Mouse (Mus musculus) 416B (cell line): ENCODE data around the gene Cebpe.
A peak's percentile ranks its signal among the peaks of the same experiment; 100 is the strongest.

Source experiments
- DNase-seq: peaks from one replicate; pipeline ENCODE4 v3.0.0; 2011; ENCODE audit warnings: low read depth

Gene Cebpe

DNA sequence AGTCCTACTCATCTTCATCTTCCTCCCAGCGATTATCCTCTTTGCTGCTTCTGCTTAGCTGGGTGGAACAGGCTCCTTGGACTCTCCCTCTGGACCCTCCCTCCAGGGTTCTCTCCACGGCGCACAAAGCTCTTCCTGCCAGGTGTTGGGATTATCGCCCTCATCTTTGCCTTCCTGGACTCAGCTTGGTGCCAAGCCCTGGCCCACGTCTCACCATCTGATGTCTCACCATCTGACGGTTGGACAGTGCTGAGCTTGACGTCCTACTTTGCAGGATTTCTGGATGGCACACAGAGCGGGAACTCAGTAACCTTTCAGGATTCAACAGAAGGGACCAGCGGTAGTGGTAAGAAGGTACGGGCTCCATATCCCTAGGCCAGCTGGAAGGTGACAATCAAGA lies 9.7 kb upstream of the Cebpe start:
- DNase-seq, result no peak

DNA sequence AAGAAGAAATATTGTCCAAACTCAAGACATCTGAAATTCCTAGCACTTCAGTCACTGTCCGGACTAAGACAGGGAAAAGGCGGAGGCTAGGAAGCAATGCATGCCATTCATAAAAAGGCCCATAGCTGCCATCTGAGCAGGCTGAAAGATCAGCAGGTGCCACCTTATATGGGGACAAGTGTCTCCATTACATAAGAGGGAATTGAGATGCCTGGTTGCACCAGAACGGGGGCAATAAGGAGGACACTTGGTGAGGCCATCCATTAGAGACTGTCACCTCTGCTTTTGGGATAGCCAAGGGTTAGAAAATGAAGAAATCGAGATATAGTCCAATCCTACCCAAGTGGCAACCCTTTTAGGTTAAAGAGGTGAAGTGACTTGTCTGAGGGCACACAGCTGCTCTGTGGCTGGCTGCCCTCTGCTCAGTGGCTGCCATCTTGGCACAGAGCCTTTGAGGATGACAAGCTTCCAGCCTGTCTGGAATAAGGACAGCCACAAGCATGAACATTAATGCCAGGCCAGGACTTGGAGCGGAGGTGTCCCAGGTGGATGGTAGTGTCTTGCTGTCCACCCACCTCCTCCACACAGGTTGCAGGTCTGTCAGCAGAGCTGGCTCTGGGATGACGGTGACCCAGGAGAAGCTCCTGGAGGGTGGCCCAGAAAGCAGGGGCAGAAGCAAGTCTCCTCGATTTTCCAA lies 8.8 kb upstream of the Cebpe start:
- DNase-seq, result no peak

DNA sequence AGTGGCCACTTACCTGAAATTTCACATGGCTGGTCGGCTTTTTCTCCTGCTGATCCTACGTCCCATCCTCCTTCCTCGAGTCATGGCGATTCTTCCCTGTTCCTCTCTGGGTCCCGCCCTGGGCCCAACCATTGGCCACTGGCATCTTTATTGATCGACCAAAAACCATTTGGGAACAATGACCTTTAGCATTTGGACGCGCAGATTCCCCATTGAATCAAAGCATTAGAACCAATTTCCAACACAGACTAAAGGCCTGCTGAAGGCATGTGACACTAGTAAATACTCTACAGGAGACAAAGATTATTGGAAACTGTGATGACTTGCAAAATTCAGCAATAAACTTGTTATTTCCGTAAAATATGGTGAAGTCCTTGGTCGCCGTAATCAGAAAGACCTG lies 8.1 kb upstream of the Cebpe start:
- DNase-seq, result no peak

DNA sequence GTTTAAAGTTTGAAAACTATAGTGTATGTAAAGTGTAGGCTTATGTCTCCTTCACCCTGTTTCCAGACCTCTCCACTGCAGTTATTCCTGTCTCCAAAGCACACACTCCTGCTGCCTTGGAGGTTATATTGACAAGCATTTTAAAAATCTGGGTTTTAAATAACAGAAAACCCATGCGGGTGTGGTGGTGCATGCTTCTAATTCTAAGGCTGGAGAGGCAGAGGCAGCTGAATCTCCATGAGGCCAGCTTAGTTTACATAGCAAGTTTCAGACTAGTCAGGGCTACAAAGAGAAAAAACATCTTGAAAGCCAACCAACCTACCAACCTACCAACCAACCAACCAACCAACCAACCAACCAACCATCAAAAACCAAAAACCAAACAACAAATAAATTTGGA lies 3.4 kb upstream of the Cebpe start:
- DNase-seq, result no peak

DNA sequence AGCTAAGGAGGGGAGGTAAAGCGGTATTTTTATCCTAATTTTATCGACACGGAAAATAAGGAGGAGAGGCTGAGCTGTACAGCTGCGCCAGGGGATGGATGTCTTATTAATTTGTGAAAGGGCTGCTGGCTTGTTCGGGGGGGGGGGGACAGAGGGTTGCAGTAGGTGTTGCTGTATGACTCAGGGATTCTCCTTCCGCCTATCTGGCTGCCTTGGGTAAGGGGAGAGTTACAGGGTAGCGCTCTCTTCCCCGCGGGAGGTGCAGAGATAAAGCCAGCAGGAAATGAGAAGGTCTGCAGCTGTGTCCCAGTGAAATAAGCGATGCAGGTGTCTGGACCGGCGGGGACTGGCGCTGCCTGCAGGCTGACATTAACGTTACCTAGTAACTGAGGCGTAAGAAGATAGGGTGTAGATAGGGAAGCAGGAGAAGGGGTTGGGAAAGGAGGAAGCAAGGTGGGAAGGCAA lies 2.7 kb upstream of the Cebpe start:
- peak; percentile 81 for DNase-seq

DNA sequence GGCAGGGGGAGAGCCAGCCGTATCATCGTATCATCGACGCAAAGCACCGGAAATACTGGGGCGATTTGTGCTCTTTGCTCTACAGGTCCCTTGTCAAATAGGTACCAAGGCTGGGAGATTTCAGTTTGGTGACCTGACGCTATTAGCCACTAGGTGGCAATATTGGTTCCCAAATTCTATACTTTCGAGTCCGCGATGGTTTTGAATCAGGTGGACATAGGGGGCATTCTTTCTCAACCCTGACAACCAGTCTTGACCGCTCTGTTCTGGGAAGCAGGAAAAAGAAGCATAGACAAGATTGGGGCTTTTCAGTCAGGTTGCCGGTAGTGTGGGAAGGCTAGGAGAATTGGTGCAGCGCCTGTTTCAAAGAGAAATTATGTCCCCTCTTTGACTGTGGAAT lies 2.1 kb upstream of the Cebpe start:
- DNase-seq, result peak; percentile 95

DNA sequence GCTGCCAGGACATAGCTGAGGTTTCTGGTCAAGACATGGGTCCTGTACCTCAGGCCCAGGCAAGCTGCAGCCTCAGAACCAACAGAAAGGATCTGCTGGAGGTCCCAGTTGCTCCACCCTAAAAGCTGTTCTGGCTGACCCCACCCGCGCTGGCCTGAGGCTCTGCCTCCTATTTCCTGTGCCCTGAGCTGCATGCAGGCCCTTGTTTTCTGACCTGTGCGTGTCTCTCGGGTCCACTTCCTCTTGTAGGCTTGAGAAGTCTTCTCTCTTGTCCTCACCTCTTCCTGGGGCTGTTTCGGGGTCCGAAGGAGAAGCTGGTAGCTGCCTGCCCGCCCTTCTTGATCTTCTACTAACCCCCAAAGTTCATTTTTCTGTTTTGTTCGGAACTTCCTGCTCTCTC lies 887 bp upstream of the Cebpe start:
- peak; percentile 93 for DNase-seq

DNA sequence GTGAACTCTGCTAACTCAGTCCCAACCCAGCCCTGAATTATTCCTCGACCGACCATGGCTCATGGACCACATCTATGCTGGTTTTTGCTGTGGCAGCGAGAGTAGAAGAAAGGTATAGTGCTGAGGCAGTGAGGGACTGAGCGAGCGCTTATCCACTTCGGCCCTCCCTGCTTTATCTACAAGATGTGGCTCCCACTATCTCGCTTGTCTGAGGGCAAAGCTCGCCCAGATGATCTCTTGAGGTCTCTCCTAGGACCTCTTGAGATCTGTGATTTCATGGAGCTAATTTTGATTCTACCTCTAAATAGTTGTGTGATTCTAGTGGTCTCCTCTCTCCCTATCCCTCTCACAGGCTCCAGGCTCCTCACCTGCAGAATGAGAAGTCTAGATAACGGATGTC lies 2.9 kb downstream of the Cebpe start:
- DNase-seq, result no peak

DNA sequence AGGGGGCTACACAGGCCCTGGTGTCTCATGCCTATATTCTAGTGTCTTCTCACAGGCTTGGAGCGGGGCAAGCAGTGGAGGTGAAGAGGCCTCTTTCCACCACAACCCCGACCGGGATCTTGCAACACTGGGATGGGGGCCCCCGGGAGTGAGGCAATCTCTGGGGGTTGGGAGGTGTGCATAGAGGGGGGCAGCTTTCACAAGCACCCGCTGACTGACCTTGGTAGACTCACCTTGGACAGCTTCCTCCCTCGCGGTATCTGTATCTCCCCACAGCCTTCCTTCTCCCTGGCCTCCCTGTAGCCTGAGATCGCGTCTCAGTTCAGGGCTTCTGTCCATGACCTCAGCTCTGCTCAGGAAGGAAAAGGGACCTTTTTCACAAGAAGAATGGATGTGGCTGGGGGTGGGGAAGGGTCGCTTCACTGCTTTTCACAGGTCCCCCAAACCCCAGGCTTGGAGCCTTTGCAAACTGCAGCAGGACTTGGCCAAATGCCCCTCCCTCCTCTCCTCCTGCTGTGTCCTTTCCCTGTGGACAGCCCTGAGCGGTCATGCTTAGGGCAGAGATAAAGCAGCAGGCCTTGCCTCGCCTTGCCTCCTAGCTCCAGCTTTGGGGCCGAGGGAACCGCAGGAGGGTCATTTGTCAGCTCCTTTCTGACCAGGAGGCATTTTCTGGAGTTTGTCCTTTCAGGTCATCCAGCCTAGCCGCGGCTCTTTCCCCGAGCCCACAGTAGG lies 5.2 kb downstream of the Cebpe start:
- DNase-seq, result peak; percentile 91

DNA sequence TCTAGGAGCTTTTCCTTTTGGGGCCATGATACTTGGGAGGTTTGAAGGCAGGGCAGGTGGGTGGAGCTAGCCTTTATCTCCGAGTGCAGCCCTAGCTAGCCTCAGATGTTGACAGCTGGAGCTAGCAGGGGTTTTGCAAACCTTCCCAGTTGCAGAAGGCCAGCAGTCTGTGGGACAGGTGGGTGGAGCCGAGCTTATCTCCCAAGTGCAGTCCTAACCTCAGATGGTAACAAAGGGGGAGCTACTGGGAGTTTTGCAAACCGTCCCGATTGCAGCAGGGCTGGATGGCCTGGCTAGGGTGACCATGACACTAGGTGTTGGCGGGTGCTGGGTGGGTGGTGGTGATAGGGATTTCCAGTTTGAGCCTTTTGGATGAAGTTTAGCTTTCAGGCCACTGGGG lies 6.1 kb downstream of the Cebpe start:
- peak; percentile 100 for DNase-seq

DNA sequence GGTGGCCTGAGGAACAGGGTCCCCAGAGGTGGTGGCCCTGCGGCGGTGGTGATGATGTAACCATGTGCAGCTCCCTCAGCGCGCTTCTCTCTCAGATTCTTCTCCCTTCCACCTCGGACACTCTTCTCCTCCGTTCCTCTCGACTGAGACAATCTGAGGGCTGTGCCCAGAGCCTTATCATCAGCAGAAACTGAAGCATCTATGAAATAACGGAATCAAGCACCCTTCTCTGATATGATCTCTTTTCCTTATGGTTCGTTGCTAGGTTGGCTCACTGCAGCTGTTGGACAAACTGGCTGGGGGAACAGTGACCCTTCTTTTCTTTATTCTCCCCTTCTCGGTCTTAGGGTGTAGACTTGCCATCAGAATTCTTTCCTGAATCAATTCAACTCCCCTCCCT lies 8.8 kb downstream of the Cebpe start:
- DNase-seq, result no peak

DNA sequence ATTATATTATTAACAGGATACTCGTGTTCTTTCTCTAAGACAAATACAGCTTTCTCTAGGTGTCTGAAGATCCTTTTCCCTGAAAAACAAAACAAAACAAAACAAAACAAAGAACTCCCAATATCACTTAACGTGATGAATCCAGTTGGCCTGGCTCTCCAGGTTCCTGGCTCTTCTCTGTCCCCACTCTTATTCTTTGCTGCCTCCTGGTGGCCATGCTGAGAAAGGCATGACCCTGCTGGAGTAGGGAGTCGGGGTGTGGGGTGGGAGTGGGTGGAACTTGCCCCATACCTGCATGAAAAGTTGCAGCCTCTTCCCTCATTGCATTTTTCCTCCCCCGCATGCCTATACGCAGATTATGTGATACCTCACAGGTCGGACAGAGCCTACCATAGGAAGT lies 10.7 kb downstream of the Cebpe start:
- peak; percentile 82 for DNase-seq

DNA sequence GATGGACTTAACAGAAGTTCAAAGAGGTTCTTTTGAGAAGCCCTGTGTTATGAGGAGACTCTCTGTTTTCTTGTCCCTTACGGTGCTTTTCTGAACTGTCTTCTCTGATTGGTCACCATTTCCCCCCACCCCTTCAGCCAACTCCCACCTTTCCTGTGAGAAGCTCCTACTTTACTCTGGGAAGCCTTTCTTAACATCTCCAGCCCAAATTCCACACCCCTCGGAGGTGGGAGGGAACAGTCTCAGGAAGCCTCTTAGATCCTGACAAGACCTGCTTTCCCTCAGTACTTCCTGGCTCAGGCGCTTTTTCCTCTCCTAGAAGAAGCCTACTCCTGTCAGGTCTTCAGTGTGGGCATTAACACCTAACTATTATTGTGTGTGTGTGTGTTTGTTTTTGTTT lies 12.4 kb downstream of the Cebpe start:
- no peak for DNase-seq

DNA sequence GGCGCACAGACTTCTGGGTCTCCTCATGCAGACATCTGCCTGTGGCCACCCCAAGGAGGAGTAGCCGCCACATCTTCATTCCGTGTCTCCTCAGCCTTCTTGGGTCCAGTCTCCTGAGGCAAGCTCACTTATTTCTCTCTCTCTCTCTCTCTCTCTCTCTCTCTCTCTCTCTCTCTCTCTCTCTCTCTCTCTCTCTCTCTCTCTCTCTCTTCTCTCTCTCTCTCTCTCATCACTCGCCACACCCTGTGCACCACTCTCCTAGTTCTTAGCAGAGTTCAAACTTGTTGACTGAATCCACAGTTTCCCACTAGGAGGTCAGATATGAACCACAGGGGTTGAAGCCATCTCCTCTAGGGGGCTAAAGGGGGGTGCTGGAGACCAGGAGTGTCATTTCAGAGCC lies 13.2 kb downstream of the Cebpe start, which contains the start of gene Gm29776:
Gm29776 (minus strand) TSS at position 101 of the 400 bp plus-strand sequence.
- DNase-seq, result no peak

DNA sequence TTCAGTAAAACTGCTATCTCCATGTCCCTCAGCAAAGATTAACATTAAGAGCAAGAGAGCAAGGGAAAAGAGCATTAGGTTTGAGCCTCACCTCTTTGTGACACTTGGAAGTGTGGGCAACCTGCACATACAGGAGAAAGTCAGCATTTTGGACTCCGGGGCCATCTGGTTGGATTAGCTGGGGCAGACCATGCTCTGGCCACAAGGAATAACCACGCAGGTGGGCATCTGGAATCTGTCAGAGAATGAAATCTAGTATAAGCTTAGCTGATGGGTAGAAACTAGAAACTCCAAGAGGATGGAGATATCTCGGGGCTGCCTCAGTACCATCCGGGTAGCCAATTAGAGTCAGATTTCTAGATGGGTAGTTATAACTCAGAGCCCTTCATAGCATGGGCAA lies 15.2 kb downstream of the Cebpe start:
- DNase-seq, result no peak

DNA sequence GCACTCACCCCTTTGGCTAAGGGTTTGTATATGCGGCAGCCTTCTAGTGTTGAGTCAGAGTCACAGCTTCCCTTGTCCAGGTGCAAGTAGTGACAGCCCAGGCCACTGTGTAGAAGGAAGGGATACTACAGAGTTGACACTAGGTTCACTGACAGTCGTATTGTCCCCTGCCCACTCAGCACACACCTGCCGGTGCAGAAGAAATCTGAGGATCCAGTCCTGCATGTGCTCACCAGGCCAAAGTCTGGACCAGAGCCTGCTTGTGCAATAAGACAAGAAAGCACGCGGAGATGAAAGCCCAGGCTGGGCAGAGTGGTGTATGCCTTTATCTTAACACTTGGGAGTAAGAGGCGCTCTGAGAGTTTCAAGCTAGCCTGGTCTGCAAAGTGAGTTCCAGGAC lies 16.9 kb downstream of the Cebpe start:
- DNase-seq, result no peak

DNA sequence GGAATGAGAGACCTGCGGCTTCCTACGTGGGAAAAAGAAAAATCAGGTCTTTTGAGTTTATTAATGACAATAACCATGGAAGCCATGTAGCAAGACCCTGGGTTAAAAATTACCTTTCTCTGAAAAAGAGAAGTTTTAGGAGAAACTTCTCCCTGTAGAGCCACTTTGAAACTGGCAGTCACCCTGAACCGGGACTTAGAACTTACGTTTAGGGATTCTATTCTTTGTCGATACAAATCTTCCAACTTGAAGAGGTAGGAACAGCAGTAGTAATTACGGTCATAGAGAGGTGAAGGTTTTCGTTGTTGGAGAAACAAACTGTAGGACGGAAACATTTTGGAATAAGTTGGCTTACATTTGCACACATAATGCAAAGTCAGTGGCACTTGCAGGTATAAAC lies 24.7 kb downstream of the Cebpe start:
- DNase-seq, result peak; percentile 61

DNA sequence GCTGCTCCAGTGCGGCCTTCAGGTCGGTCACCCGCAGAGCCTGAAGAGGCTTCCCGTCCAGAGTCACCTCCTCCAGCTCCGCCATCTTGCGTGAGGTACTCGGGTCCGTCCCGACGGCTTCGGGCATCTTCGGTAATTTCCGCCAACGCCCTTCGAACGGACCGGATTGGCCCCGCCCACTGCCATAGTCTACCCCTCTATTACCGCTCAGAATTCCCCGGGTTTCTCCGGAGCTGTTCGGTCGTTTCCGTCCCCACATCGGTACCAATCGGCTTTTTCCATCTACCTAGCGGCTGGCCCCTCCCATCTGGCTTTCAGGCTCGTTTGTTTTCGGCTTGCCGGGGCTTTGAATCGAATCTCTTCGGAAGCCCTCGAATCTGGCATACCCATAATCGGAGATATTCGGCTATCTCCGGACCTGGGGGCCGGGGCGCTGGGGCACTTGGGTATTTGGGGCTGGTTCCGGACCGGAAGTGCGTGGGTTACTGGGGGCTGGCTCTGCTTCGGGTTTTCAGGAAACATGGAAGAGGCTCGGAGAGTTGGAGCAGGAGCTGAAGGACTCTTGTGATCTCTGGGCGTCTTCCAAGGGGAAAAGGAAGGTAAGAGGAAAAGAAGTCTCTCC lies 25.3 kb downstream of the Cebpe start, which contains the start of gene Acin1:
Acin1 (minus strand) TSS at position 410 of the 622 bp plus-strand sequence.
- DNase-seq, result peak; percentile 100

DNA sequence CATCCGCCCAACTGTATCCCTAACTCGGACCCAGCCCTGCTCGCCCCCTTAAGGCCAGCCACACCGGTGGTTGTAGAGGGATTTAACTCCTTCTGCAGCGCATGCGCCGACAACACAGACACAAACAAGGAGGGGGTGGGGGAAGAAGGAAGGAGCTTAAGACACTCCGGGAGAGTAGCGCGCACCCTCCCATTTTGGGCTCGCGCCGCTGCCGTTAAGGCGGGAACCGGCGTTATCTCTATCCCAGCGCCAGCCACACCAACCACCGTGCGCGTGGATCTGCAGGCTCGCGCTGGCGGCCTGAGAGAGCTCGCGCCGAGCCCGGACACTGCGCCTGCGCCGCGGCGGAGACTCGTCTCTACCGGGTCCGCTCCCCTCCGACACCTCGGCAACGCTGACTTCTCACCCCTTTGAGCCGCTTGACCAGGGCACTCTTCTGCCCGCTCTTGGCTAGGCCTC lies 25.9 kb downstream of the Cebpe start, which contains the start of gene 1700123O20Rik:
1700123O20Rik (plus strand) TSS at position 154 of the 459 bp plus-strand sequence.
- peak; percentile 96 for DNase-seq

DNA sequence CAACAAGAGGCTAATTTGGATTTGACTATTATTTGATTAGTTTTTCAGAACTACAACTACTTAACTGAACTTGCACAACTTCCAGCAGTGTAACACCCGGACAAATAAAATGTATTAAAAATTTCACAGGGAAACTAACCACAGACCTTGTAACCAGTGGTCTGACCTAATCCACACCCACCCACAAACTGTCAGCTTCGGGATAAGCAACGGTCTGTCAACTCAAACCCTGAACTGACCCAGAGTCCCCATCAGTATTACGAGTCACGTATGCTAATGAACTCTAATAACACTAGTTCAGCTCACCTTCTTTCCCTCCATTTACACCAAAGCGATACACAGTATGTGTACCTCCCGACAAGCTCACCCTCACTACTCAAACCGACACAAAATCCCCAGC lies 26.5 kb downstream of the Cebpe start:
- peak; percentile 72 for DNase-seq

DNA sequence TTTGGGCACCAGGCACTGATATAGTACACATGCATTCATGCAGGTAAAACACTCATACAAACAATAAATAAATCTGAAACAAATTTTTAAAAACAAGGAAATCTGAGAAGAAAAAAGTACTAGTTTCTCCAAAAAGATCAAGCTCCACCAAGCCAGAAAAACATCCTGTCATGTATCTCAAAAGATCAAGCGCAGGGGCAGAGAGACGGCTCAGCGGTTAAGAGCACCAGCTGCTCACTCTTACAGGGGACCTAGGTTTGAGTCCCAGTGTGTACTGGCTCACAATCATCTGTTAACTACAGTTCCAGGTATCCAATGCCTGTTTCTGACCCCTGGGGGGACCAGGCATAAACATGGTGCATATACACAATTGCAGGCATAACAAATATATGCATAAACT lies 29.6 kb downstream of the Cebpe start:
- DNase-seq, result no peak

DNA sequence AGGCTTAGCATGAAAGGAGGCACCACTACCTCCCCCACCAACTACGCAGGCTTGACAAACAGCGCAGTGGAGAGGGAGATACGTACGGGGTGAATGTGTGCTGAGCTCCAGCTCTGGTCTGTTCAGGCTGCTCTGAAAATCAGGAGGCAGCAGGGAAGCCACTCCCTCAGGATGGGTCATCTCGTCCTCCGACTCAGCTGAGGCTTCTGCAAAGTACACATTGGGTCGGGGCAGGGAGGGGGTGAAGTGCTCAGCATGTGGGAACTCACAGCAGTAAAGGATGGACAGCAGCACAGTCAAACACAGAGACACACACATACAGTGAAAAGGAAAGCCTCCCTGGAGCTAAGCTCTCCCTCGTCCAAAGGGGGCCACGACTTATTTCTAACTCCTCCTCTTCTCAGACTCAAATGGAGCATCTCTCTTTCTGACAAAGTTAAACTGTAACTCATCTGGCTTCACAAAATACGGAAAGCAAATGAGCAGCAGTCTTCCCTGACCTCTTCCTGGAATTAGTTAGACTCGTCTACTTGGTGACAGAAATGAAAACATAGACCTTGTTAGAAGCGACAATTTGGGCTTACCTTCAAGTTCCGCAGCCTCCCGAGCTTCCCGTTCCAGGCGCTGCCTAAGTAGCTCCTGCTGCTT lies 33.2 kb downstream of the Cebpe start:
- no peak for DNase-seq
